Mouse (Mus musculus): ENCODE measurements at regions not wholly inside any gene's neighbourhood (a gene's known extent, or its start where the extent isn't known, plus 50 kb on each side); places are given as distances from the start of the nearest gene placed in this dataset.

DNA sequence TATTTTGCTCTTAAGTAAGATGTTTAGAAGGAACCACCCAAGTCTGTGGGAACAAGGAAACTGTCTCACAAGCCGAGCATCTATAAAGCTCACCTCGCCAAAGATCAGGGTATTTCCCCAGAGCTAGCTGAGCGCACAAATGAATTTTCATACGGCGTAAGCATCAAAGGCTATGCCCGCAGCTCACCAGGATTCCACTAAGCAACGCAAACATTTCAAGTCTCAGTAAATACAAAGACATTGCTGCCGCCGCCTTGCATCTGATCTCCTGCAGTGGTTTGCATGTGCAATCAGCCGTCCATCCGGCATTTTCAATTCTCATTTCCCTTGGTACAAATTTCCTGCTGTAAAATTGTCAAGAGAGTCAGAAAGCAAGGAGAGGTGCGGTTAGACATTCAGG is 62.9 kb upstream of the Gm11983 start:
- no peaks in the 10 kb centered on the region for H3K36me3 ChIP-seq (ENCODE audit: control insufficient read depth, insufficient read depth, low read length)
- WGBS: 44% methylated on average over 12 of the region's 12 CpGs
- no peaks in the 10 kb centered on the region for H3K79me2 ChIP-seq (ENCODE audit: control insufficient read depth, insufficient read depth, low read length)
- no peak for TF ChIP-seq CTCF (IDR thresholded peaks at IDR 0.05; ENCODE audit: low read depth, low read length)
- no peak for TF ChIP-seq POLR2A (IDR thresholded peaks at IDR 0.05; ENCODE audit: extremely low read depth, insufficient read depth, low read length)
- no peaks in the 10 kb centered on the region for H3K27me3 ChIP-seq (ENCODE audit: control insufficient read depth, insufficient read depth, low read length)
- no peak overlapping the region for H3K9ac ChIP-seq (ENCODE audit: low read depth, low read length)
- no peak overlapping the region for H3K4me3 ChIP-seq (ENCODE audit: insufficient read depth, low read depth, low read length)
- H3K4me1 ChIP-seq (ENCODE audit: control insufficient read depth, insufficient read depth, low read length): no peaks in the 10 kb centered on the region
- no peak for DNase-seq (ENCODE audit: extremely low read depth, low read depth, low spot score)
- no peak overlapping the region for H3K27ac ChIP-seq (replicated peaks; ENCODE audit: insufficient read depth, low read depth, low read length)

DNA sequence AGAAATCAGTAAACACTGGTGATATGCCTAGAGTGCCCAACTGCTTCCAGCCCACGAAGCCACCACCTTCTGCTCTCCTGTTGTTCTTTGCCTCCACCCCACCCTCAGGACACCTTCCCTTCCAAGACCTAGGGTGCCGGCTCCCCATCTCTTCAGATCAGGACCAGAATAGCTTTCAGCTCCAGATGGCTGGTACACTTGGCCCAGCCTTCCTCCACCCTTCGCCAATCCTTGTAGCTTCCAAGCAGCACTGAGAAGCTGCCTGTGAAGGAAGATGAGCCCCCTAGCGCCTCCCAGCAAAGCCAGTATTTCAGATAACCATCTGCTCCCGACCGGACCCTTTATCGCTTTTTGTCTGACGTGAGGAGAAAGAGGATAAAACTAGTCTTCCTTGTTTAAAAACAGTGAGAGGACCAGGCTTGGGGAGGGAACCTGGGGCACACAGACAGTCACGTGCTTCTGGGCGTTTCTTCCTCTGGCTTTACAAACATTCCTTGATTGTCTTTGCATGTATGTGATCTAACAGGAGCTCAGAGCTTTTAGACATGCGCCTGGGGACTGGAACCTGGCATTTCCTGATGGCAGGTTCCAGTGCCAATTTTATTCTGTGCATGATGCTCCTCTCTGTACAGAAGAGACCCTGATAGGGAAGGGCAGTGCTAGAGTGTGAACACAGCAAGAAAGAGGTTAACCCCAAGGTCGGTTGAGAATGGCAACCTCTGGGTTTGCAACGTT is 62.0 kb upstream of the Gm11983 start:
- DNase-seq (ENCODE audit: extremely low read depth, low read depth, low spot score): no peak
- Histone ChIP-seq H3K4me1 (ENCODE audit: control insufficient read depth, insufficient read depth, low read length) (no peaks in the 10 kb centered on the region), H3K4me3 (ENCODE audit: insufficient read depth, low read depth, low read length) (no peak overlapping the region), H3K79me2 (ENCODE audit: control insufficient read depth, insufficient read depth, low read length) (no peaks in the 10 kb centered on the region), H3K27me3 (ENCODE audit: control insufficient read depth, insufficient read depth, low read length) (no peaks in the 10 kb centered on the region), H3K27ac (replicated peaks; ENCODE audit: insufficient read depth, low read depth, low read length) (no peak overlapping the region), H3K9ac (ENCODE audit: low read depth, low read length) (no peak overlapping the region), H3K36me3 (ENCODE audit: control insufficient read depth, insufficient read depth, low read length) (no peaks in the 10 kb centered on the region)
- TF ChIP-seq POLR2A (IDR thresholded peaks at IDR 0.05; ENCODE audit: extremely low read depth, insufficient read depth, low read length): no peak
- TF ChIP-seq CTCF (IDR thresholded peaks at IDR 0.05; ENCODE audit: low read depth, low read length): no peak
- WGBS: 60% methylated on average over 13 of the region's 13 CpGs

DNA sequence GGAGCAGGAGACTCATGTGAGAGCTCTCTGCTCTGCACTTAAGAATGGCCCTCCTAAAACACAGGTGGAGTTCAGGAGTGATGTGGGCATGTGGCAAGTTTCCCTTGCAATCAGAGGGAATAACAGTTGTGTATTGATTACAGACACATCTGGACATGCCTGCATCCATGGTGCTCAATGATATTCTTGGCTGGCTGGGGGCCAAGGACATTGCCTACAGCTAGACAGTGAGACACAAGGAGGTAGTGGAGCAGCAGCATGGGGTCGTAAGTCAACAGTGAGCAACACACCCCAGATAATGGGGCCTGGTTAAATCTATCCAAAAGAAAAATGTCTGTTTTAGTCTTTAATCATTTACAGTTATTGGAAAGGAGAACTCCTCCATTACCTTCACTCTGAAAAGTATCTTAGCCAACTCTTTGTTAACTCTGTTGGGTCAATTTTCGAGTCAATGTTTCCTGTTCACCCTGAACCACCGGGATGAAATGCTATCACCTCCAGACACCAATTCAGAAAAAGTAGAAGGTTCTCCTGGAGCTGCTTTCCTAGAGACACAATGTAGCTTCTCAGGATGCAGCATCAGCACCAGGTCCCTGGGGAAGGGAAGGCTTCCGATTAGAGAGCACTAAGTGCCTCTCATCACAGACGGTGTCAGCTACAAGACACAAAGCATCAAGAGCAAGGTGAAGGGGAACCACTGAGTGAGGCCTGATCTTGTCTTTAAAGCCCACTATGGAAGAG is 61.1 kb upstream of the Gm11983 start:
- 61% methylated on average over 5 of the region's 5 CpGs for WGBS
- H3K36me3 ChIP-seq (ENCODE audit: control insufficient read depth, insufficient read depth, low read length): no peaks in the 10 kb centered on the region

DNA sequence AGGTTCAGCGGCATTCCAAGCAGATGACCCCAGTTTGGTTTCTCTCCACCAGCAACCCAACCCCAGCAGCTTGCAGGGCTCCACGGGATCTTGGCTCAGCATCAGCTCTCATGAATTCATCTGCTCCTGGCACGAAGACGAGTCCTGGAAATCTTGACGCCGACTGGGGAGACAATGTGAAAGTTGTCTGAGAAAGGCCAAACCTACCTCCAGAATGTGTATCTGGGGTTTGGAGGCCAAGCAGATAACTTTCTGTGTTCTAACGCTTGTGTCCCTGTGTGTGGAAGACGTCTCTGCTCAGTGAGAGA is 58.3 kb upstream of the Gm11983 start:
- H3K4me3 ChIP-seq (ENCODE audit: insufficient read depth, low read depth, low read length): no peak overlapping the region
- 59% methylated on average over 8 of the region's 8 CpGs for WGBS
- DNase-seq (ENCODE audit: extremely low read depth, low read depth, low spot score): no peak
- H3K9ac ChIP-seq (ENCODE audit: low read depth, low read length): no peak overlapping the region
- no peaks in the 10 kb centered on the region for H3K36me3 ChIP-seq (ENCODE audit: control insufficient read depth, insufficient read depth, low read length)
- H3K27me3 ChIP-seq (ENCODE audit: control insufficient read depth, insufficient read depth, low read length): no peaks in the 10 kb centered on the region
- no peaks in the 10 kb centered on the region for H3K4me1 ChIP-seq (ENCODE audit: control insufficient read depth, insufficient read depth, low read length)
- no peaks in the 10 kb centered on the region for H3K79me2 ChIP-seq (ENCODE audit: control insufficient read depth, insufficient read depth, low read length)
- no peak overlapping the region for H3K27ac ChIP-seq (replicated peaks; ENCODE audit: insufficient read depth, low read depth, low read length)
- no peak for TF ChIP-seq CTCF (IDR thresholded peaks at IDR 0.05; ENCODE audit: low read depth, low read length)
- TF ChIP-seq POLR2A (IDR thresholded peaks at IDR 0.05; ENCODE audit: extremely low read depth, insufficient read depth, low read length): no peak

More for the DNA sequence above, 61.1 kb upstream of the Gm11983 start:
- H3K27ac ChIP-seq (replicated peaks; ENCODE audit: insufficient read depth, low read depth, low read length): no peak overlapping the region
- no peak overlapping the region for H3K9ac ChIP-seq (ENCODE audit: low read depth, low read length)
- no peaks in the 10 kb centered on the region for H3K4me1 ChIP-seq (ENCODE audit: control insufficient read depth, insufficient read depth, low read length)
- no peak for DNase-seq (ENCODE audit: extremely low read depth, low read depth, low spot score)
- no peak overlapping the region for H3K4me3 ChIP-seq (ENCODE audit: insufficient read depth, low read depth, low read length)
- no peaks in the 10 kb centered on the region for H3K27me3 ChIP-seq (ENCODE audit: control insufficient read depth, insufficient read depth, low read length)
- TF ChIP-seq CTCF (IDR thresholded peaks at IDR 0.05; ENCODE audit: low read depth, low read length) (no peak), POLR2A (IDR thresholded peaks at IDR 0.05; ENCODE audit: extremely low read depth, insufficient read depth, low read length) (no peak)
- H3K79me2 ChIP-seq (ENCODE audit: control insufficient read depth, insufficient read depth, low read length): no peaks in the 10 kb centered on the region

DNA sequence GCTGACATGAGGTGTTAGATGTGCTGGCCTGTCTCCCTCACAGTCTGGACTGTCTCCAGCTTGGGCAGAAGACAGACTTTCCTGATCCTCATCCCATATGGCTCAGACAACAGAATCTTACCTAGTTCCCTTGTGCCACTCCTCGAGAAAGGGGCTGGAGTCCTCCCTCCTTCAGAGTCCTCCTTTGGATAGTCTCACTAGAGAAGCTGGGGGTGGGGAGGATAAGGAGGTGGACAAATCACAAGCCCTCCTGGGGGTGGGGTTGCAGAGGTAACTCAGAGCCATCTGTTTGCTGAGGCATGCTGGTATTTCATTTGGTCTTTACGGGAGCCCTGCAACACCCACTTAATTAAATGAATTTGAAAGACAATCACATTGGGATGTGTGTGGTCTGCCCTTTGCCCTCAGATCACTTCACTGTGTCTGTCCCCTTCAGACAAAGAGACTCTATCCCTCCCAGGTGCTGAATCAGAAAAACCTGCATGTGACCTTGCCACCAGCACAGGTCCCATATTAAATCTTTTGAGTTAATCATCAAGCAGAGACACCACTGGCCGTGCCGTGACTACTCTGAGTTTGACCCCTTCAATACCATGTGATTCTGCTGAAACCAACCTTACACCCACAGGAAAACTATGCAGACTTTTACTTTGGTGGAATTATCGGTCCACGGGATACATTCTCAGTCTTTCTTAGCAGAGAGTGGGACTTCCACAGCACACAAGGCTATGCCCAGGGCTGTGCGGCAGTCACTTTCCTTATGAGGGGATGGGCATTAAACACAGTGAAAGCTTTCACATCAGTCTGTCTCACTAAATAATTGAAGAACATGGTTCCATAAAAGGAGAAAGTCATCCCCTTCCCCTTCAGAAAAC is 57.7 kb upstream of the Gm11983 start:
- Histone ChIP-seq H3K79me2 (ENCODE audit: control insufficient read depth, insufficient read depth, low read length) (no peaks in the 10 kb centered on the region), H3K4me3 (ENCODE audit: insufficient read depth, low read depth, low read length) (no peak overlapping the region), H3K36me3 (ENCODE audit: control insufficient read depth, insufficient read depth, low read length) (no peaks in the 10 kb centered on the region), H3K27ac (replicated peaks; ENCODE audit: insufficient read depth, low read depth, low read length) (no peak overlapping the region), H3K9ac (ENCODE audit: low read depth, low read length) (no peak overlapping the region), H3K27me3 (ENCODE audit: control insufficient read depth, insufficient read depth, low read length) (no peaks in the 10 kb centered on the region), H3K4me1 (ENCODE audit: control insufficient read depth, insufficient read depth, low read length) (no peaks in the 10 kb centered on the region)
- DNase-seq (ENCODE audit: extremely low read depth, low read depth, low spot score): no peak
- 27% methylated on average over 7 of the region's 7 CpGs for WGBS
- TF ChIP-seq POLR2A (IDR thresholded peaks at IDR 0.05; ENCODE audit: extremely low read depth, insufficient read depth, low read length) (no peak), CTCF (IDR thresholded peaks at IDR 0.05; ENCODE audit: low read depth, low read length) (no peak)
